Mouse (Mus musculus) G1E-ER4 (cell line): ENCODE measurements around the gene Zscan26. TPM values are rescaled to one million over a fixed set of nuclear protein-coding genes. Genes with fewer than 3 reads are reported as not detected.

ENCODE experiments used
- GATA1 ChIP-seq: IDR thresholded peaks from one replicate; pipeline ENCODE4 v1.8.0; 2012; ENCODE audit warnings: low read length, inconsistent platforms
- polyA plus RNA-seq: library from polyadenylated mRNA; stranded (reverse); fragments of >175 nt; gene quantifications from 2 replicates; pipeline ENCODE4 v1.2.3, GENCODE M21; 2012

Gene Zscan26
- polyA plus RNA-seq, 1 experiment, result 3.1 TPM

DNA sequence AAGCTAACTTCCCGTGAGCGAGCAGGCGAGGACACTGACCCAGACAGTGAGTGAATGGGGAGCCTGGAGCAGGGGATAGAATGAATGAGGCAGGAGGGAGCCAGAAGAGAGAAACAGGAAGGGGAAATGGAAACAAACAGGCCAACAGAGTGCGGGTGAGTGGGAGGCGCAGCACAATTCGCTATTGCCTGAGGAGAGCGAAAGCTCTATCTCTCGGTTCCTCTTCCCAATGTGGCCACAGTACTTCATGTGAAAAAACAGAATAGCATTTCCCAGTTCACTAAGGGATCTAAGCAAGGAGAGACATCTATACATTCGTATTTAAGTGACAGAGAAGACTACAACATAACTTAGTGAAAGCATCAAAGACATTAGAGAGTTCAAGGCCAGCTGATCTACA, 6.7 kb downstream of the Zscan26 start:
- TF ChIP-seq GATA1, result no peak

- no peak for TF ChIP-seq GATA1
Measured at GRCm38 (mm10) chr13:21441207-21441572, 12.3 kb downstream of the Zscan26 start.

GRCm38 (mm10) chr13:21440503-21441206, 12.9 kb downstream of the Zscan26 start, which contains the start of gene Pgbd1:
Gene Pgbd1, minus strand, starts transcription at chr13:21441058.
- no peak for TF ChIP-seq GATA1

DNA sequence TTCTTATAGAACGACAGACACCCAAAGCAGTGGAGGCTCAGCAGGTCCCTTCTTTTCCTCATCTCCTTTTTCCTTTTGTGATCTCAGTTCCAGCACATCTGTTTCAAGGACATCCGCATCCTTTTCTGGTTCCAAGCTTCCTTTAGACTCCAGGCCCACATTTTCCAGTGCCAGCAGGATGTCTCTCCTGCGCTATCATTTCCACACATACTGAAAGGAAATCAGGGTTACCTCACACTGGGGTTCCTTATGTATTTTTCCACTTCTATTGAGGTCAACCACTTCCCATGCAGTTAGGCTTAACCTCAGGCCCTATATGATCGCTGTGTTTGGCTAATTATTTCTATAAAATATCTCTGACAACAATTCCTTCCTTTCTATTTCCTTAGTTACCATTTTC, 18.1 kb downstream of the Zscan26 start:
- TF ChIP-seq GATA1, result no peak

- no peak for TF ChIP-seq GATA1
Measured at GRCm38 (mm10) chr13:21427631-21428030, 25.9 kb downstream of the Zscan26 start.

DNA sequence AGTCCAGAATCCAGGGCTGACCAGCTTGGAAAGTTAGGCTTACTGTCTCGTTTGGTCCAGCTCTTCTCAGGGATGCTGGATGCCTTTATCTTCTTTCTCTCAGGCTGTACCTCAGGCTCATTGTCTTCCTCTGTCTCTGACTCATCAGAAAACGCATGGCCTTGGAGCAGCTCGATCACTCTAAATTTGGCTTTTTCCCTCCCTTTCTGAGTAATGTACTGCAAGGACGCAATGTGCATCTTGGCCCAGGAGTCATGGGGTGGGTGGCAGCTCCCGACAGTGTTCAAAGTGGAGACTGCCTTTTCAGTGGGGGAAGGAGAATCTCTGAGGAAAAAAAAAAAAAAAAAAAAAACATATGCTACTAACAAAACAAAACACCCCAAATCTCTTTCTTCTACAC, 30.2 kb downstream of the Zscan26 start:
- TF ChIP-seq GATA1, result no peak

DNA sequence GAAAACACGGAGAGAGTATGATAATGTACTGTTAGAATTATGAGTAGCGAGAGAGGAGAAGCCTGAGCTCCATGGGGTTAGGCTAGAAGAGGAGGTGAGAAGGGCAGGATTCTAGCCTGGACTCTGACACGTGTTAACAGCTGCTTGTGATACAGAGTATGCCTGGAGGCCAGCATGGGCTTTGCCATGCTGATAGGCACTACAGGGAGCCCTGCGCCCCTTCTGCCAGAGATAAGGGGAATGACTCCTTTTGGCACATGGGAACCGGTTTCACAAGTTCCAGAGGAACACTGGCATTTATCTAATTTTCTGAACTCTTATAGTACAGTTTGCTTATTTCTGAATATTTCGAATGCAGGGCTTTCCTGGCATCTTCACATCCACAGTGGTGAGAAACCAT, 34.7 kb downstream of the Zscan26 start:
- TF ChIP-seq GATA1, result no peak

DNA sequence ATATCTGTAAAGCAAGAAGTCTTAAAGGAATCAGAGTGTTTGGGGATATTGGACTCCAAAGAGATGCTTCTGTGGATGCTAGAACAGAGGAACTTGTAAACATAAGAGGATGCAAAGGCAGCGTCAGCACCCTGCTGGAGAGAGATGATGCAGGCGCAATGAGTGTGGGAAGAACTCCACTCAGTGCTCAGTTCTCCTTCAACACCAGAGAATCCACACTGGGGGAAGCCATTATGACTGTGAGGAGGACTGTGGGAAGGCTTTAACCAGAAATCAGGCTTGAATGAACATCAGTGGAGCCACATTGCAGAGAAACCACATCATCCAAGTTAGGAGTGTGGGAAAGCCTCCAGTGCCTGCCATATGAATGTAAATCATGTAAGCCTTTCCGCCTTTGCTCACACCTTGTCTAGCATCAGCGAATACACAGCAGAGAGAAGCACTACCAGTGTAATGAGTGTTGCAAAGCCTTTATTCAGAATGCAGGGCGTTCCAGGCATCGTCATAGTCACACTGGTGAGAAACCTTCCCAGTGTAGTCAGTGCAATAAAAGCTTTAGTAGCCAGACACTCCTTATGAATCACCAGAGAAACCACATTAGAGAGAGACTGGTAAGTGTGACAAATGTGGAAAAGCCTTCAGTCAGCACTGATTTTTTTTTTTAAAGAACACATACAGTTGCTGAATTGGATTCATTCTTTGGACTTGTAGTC, 36.1 kb downstream of the Zscan26 start:
- TF ChIP-seq GATA1, result no peak

DNA sequence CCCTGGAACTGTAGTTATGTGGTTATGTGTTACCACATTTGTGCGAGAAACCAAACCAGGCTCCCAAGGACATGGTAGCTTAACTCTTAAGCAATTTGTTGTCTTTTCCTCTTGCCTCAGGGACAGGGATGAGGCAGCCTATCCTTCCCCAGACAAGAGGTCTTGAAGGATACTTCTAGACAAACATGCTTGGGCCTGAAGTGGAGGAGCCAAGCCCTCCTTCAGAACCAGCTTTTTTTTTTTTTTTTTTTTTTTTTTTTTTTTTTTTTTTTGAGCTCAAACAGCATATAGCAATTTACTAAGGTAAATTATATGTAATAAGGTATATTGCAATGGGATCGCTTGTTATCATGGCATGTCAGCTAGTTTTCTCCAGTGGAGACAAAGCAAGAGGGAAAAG, 37.8 kb downstream of the Zscan26 start:
- no peak for TF ChIP-seq GATA1

GRCm38 (mm10) chr13:21415266-21415665, 38.3 kb downstream of the Zscan26 start:
- TF ChIP-seq GATA1, result peak; percentile 8

DNA sequence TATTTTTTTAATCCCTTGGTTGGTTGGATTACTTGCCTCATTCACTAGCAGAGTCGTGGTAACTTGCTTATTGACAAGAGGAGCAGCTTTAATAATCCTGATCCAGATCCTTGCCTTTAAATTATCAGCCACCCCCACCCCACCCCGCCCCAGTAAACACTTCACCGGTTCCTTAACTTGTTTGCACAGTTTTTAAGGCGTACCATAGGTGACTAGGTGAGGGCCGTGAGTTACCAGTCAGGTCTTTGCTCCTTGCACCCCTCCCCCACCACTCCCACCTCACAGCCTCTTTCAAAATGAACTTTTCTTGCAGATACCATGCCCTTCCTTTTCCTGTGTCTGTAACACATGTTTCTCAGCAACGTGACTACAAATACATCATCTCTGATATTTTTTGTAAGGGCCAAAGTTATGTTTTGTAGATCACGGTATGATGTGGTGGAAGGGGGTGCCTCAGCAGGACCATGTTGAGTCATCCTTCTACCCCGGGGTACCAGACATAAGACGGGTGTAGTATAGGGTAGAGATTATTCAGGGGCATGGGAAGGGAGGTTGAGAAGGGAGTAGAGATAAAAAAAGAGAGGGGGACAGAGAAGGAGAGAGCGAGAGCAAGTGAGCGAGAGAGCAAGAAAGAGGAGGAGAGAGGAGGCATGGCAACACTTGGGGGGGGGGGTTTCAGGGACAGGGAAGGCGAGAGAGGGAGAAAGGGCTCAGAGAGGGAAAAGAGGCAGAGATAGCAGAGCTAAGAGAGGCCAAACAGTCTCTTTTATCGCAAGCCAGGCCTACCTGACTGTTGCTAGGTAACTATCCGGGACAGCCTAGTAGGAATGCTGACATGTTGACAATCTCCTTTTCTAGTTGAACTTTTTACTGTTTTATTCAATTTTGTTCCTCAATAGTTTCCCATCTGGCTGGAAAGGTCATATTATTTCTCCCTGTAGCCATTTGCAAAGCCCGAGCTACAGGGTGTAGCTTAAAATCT, 39.0 kb downstream of the Zscan26 start:
- TF ChIP-seq GATA1, result no peak

- no peak for TF ChIP-seq GATA1
Measured at GRCm38 (mm10) chr13:21408805-21409459, 44.6 kb downstream of the Zscan26 start.

DNA sequence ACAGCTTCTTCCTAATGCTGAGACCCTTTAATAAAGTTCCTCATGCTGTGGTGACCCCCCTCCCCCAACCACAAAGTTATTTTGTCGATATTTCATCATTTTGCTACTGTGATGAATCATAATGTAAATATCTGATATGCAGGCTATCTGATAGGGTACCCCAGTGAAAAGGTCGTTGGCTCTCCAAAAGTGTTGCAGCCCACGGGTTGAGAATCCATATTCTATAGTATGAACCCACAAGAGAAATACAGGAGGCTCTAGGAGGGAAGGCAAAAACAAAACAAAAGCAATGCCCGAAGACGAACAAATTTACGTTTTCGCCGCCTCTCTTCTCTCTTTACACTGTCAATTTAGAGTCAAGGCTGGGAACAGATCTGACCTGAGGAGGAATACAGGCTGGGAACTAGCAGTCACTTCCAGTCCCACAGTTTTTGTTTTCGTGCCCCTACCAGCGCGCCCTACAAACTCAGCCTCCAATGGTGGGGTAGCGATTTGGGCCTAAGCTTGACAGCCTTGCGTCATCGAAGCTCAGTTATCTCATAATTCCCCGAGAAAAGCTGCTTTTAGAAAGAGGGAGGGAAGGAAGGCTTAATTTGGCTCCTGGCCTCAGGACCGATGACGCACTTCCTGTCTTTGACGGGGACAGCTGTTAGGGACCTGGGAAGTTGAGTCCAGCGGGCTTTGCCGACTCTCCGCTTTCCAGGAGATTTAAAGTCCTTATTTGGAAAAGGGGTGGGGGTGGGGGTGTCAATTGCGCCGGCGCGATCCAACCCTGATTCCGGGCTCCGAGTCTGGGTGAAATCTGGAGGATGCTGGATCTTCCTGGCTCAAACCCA, 45.3 kb downstream of the Zscan26 start:
- TF ChIP-seq GATA1, result no peak

GRCm38 (mm10) chr13:21407341-21407740, 46.2 kb downstream of the Zscan26 start:
- TF ChIP-seq GATA1, result no peak
